Mouse (Mus musculus) erythroblast, embryonic 14.5 days (primary cell): Measurements from ENCODE around the gene Hc.

Source experiments
- GATA1 ChIP-seq: IDR thresholded peaks from 2 replicates; pipeline ENCODE4 v1.6.1; 2012; ENCODE audit warnings: low read length, inconsistent platforms, mixed read lengths
- TAL1 ChIP-seq: IDR thresholded peaks from 3 replicates; pipeline ENCODE4 v1.6.1; 2012; ENCODE audit warnings: low read length, inconsistent platforms, mixed read lengths

DNA sequence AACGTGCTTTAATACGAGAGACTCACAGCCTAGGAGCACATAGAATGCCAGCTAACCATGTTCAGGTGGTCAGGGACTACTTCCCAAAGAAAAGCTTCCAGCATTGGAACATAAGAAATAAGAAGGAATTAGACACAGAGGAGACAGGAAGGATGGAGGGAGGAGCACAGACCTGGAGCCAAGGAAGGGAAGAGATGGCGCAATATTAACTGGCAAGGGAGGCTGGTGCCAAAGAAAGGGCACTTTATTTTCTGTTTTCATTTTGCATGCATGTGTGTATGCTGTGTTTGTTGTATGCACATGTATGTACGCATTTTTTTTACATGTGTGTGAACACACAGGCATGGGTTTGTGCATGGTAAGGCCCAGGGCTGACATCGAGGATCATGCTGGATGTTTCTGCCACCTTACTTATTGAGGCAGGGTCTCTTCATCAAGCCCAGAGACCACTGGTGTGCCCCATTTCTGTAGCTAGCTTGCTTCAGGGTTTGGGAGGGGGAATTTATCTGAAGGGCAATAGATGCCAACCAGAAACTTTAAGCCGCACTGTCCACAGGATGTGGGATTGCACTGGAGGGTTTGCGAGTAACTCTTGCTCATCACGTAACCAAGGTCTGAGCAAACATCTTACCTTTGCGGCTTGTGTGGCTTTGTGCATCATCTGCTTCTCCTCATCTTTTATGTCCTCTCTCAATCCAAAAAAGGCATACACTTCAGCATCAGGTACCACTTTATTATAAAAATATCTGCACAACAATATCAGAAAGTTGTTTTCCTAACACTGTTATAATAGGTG is 22.5 kb downstream of the Hc start:
- TF ChIP-seq TAL1 (no peak), GATA1 (no peak)
